Mouse (Mus musculus): ENCODE data around the gene Osbpl8. TPM values are rescaled to one million over a fixed set of nuclear protein-coding genes. Genes with fewer than 3 reads are reported as not detected.
A peak's percentile ranks its signal among the peaks of the same experiment; 100 is the strongest.

The Osbpl8 gene
- polyA plus RNA-seq, 1 experiment from 2014 or later: 9.2 TPM

- no peak for DNase-seq (ENCODE audit: low spot score)
- 77% methylated on average over 5 of the region's 5 CpGs for WGBS
- peaks cover 9% of the 10 kb centered on the region; the same call in 1 of the 2 replicates for H3K4me1 ChIP-seq (replicated peaks)
- H3K27me3 ChIP-seq (ENCODE audit: insufficient read depth, poor library complexity, severe bottlenecking): no peaks in the 10 kb centered on the region
- H3K27ac ChIP-seq: no peak overlapping the region
- no peaks in the 10 kb centered on the region for H3K36me3 ChIP-seq
- no peaks in the 10 kb centered on the region for H3K9me3 ChIP-seq
- H3K4me3 ChIP-seq: no peak overlapping the region
Measured at GRCm38 (mm10) chr10:111159789-111160522, 4.6 kb upstream of the Osbpl8 start.

- DNase-seq (ENCODE audit: low spot score): no peak
- WGBS: 90% methylated on average over 3 of the region's 3 CpGs
- Histone ChIP-seq H3K9me3 (no peaks in the 10 kb centered on the region), H3K27me3 (ENCODE audit: insufficient read depth, poor library complexity, severe bottlenecking) (no peaks in the 10 kb centered on the region), H3K27ac (no peak overlapping the region), H3K36me3 (no peaks in the 10 kb centered on the region), H3K4me3 (no peak overlapping the region), H3K4me1 (replicated peaks) (peaks cover 9% of the 10 kb centered on the region; the same call in 1 of the 2 replicates)
Measured at GRCm38 (mm10) chr10:111160540-111160939, 4.0 kb upstream of the Osbpl8 start.

GRCm38 (mm10) chr10:111161373-111161772 is 3.2 kb upstream of the Osbpl8 start:
- Histone ChIP-seq H3K27me3 (ENCODE audit: insufficient read depth, poor library complexity, severe bottlenecking) (no peaks in the 10 kb centered on the region), H3K4me1 (replicated peaks) (peaks cover 15% of the 10 kb centered on the region), H3K4me3 (no peak overlapping the region), H3K9me3 (no peaks in the 10 kb centered on the region), H3K36me3 (no peaks in the 10 kb centered on the region), H3K27ac (no peak overlapping the region)
- DNase-seq (ENCODE audit: low spot score): no peak
- 91% methylated on average over 6 of the region's 6 CpGs for WGBS

GRCm38 (mm10) chr10:111163025-111163424 is 1.5 kb upstream of the Osbpl8 start:
- no peak overlapping the region for H3K27ac ChIP-seq
- no peaks in the 10 kb centered on the region for H3K27me3 ChIP-seq (ENCODE audit: insufficient read depth, poor library complexity, severe bottlenecking)
- peaks cover 18% of the 10 kb centered on the region for H3K4me1 ChIP-seq (replicated peaks)
- WGBS: 83% methylated on average over 3 of the region's 3 CpGs
- H3K9me3 ChIP-seq: no peaks in the 10 kb centered on the region
- no peak overlapping the region for H3K4me3 ChIP-seq
- no peak for DNase-seq (ENCODE audit: low spot score)
- no peaks in the 10 kb centered on the region for H3K36me3 ChIP-seq

- 34% methylated on average over 9 of the region's 9 CpGs for WGBS
- peak overlapping the region; percentile 97 for H3K4me3 ChIP-seq
Measured at GRCm38 (mm10) chr10:111163601-111164240, 831 bp upstream of the Osbpl8 start.

GRCm38 (mm10) chr10:111165219-111165981 is 848 bp downstream of the Osbpl8 start:
- WGBS: under 1% methylated on average over 52 of the region's 52 CpGs

More at GRCm38 (mm10) chr10:111163601-111164240, 831 bp upstream of the Osbpl8 start:
- H3K27ac ChIP-seq: peak overlapping the region; percentile 95
- DNase-seq (ENCODE audit: low spot score): no peak
- H3K36me3 ChIP-seq: no peaks in the 10 kb centered on the region
- H3K9me3 ChIP-seq: no peaks in the 10 kb centered on the region
- peaks cover 18% of the 10 kb centered on the region for H3K4me1 ChIP-seq (replicated peaks)
- H3K27me3 ChIP-seq (ENCODE audit: insufficient read depth, poor library complexity, severe bottlenecking): no peaks in the 10 kb centered on the region

GRCm38 (mm10) chr10:111166057-111166841 is 1.7 kb downstream of the Osbpl8 start:
- Histone ChIP-seq H3K27me3 (ENCODE audit: insufficient read depth, poor library complexity, severe bottlenecking) (no peaks in the 10 kb centered on the region), H3K27ac (no peak overlapping the region), H3K9me3 (no peaks in the 10 kb centered on the region), H3K36me3 (no peaks in the 10 kb centered on the region), H3K4me3 (peak overlapping the region; percentile 97), H3K4me1 (replicated peaks) (peaks cover 18% of the 10 kb centered on the region)
- WGBS: 55% methylated on average over 4 of the region's 4 CpGs
- DNase-seq (ENCODE audit: low spot score): no peak

More at GRCm38 (mm10) chr10:111165219-111165981, 848 bp downstream of the Osbpl8 start:
- H3K4me1 ChIP-seq (replicated peaks): peaks cover 18% of the 10 kb centered on the region
- peak; percentile 54 for DNase-seq (ENCODE audit: low spot score)
- no peaks in the 10 kb centered on the region for H3K27me3 ChIP-seq (ENCODE audit: insufficient read depth, poor library complexity, severe bottlenecking)
- H3K4me3 ChIP-seq: peak overlapping the region; percentile 97
- no peaks in the 10 kb centered on the region for H3K36me3 ChIP-seq
- H3K27ac ChIP-seq: peak overlapping the region; percentile 95
- H3K9me3 ChIP-seq: no peaks in the 10 kb centered on the region

- 87% methylated on average over 4 of the region's 4 CpGs for WGBS
- no peak for DNase-seq (ENCODE audit: low spot score)
- H3K27me3 ChIP-seq (ENCODE audit: insufficient read depth, poor library complexity, severe bottlenecking): no peaks in the 10 kb centered on the region
Measured at GRCm38 (mm10) chr10:111167444-111167843, 2.9 kb downstream of the Osbpl8 start.

DNA sequence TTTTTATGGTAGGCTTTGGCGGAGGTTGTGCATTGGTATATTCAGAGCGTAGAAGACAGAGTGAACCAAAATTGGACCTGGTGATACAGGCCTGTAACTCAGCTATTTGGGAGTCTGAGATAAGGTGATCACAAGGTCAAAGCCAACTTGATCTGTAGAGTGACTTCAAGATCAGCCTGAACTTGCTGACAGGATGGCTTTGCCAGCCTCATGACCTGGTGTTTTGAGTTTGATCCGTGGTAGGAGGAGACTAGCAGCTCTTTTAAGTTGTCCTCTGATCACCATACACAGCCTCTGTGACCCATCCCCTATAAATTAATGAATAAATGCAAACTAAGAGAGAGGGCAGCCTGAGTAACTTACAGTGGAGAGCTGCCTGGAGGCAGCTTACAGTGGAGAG is 3.8 kb downstream of the Osbpl8 start:
- DNase-seq (ENCODE audit: low spot score): no peak
- Histone ChIP-seq H3K9me3 (no peaks in the 10 kb centered on the region), H3K27ac (no peak overlapping the region), H3K4me3 (no peak overlapping the region), H3K4me1 (replicated peaks) (peaks cover 18% of the 10 kb centered on the region), H3K27me3 (ENCODE audit: insufficient read depth, poor library complexity, severe bottlenecking) (no peaks in the 10 kb centered on the region), H3K36me3 (no peaks in the 10 kb centered on the region)
- 86% methylated on average over 3 of the region's 3 CpGs for WGBS

More at GRCm38 (mm10) chr10:111167444-111167843, 2.9 kb downstream of the Osbpl8 start:
- Histone ChIP-seq H3K27ac (no peak overlapping the region), H3K9me3 (no peaks in the 10 kb centered on the region), H3K4me1 (replicated peaks) (peaks cover 18% of the 10 kb centered on the region), H3K4me3 (no peak overlapping the region), H3K36me3 (no peaks in the 10 kb centered on the region)

DNA sequence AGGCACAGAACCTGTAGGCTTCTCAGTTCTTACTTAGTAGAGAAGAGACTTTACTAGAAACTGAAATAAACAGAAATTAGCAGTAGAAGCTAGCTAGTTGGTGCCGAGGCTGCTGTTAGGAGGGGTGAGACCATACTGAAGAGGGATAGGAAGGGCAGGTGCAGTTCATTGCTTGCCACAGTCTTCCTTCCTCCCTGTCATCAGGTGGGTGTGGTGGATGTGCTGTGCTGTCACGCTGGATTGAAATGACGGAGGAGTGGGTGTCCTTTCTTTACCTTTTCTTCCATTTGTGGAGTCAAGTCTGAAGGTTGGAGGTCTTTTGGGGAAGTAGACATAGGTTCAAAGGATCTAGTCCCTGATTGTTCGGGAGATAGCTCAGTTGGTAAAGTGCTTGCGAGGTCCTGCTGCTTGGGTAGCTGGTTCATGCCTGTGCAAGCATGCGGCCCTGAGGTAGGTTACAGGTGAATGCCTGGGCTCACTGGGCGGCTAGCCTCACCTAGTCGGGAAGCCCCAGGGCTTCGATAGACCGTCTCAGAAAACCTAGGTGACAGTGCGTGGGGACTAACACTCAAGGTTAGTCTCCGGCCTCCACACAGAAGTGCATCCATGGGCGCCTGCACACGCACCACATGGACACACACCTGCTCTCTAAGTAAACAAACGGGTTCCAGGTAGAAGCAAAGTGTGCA is 6.8 kb downstream of the Osbpl8 start:
- Histone ChIP-seq H3K36me3 (no peaks in the 10 kb centered on the region), H3K9me3 (no peaks in the 10 kb centered on the region), H3K4me1 (replicated peaks) (peaks cover 3% of the 10 kb centered on the region), H3K27ac (no peak overlapping the region), H3K4me3 (no peak overlapping the region), H3K27me3 (ENCODE audit: insufficient read depth, poor library complexity, severe bottlenecking) (no peaks in the 10 kb centered on the region)
- 93% methylated on average over 15 of the region's 15 CpGs for WGBS
- DNase-seq (ENCODE audit: low spot score): no peak

GRCm38 (mm10) chr10:111173589-111174247 is 9.2 kb downstream of the Osbpl8 start:
- Histone ChIP-seq H3K27ac (no peak overlapping the region), H3K27me3 (ENCODE audit: insufficient read depth, poor library complexity, severe bottlenecking) (no peaks in the 10 kb centered on the region), H3K4me3 (no peak overlapping the region), H3K4me1 (replicated peaks) (no peaks in the 10 kb centered on the region), H3K9me3 (no peaks in the 10 kb centered on the region), H3K36me3 (no peaks in the 10 kb centered on the region)
- WGBS: 82% methylated on average over 7 of the region's 7 CpGs
- DNase-seq (ENCODE audit: low spot score): no peak

Measured in hindbrain, embryonic 10.5 days (tissue).